Mouse (Mus musculus) neural tube, embryonic 12.5 days (tissue): ENCODE measurements around the gene Gjc1. TPM values are rescaled to one million over a fixed set of nuclear protein-coding genes. Genes with fewer than 3 reads are reported as not detected.

ENCODE experiments used
- ATAC-seq: fragments of 200-750 bp; cut with Nextera tagmentation; 2 replicates; pipeline ENCODE4 v1.8.0; 2017; ENCODE audit warnings: low read depth, mild to moderate bottlenecking, moderate TSS enrichment, moderate library complexity; ENCODE audit not compliant: low FRiP score
- H3K27ac ChIP-seq: fragments of 300-500 bp; sonication (generic); 2 replicates; pipeline ENCODE4 v1.5.1; 2016
- H3K27me3 ChIP-seq: fragments of 300-500 bp; sonication (generic); replicated peaks from 2 replicates; pipeline ENCODE4 v1.6.1; 2016; ENCODE audit warnings: mild to moderate bottlenecking
- H3K36me3 ChIP-seq: fragments of 300-500 bp; sonication (generic); 2 replicates; pipeline ENCODE4 v1.6.1; 2016; ENCODE audit warnings: mild to moderate bottlenecking
- H3K4me1 ChIP-seq: fragments of 300-500 bp; sonication (generic); 2 replicates; pipeline ENCODE4 v1.6.1; 2016
- H3K4me2 ChIP-seq: fragments of 300-500 bp; sonication (generic); replicated peaks from 2 replicates; pipeline ENCODE4 v1.6.1; 2016; ENCODE audit warnings: mild to moderate bottlenecking
- H3K4me3 ChIP-seq: fragments of 300-500 bp; sonication (generic); 2 replicates; pipeline ENCODE4 v1.5.1; 2016
- H3K9ac ChIP-seq: fragments of 300-500 bp; sonication (generic); 2 replicates; pipeline ENCODE4 v1.6.1; 2016; ENCODE audit warnings: mild to moderate bottlenecking
- H3K9me3 ChIP-seq: fragments of 300-500 bp; sonication (generic); 2 replicates; pipeline ENCODE4 v1.6.1; 2016; ENCODE audit warnings: mild to moderate bottlenecking
- WGBS: fragments of 180-500 bp; shearing (Covaris S2); methylation state at CpG from one replicate; pipeline ENCODE4 v1.1.7; 2016; 5-methylcytosine and 5-hydroxymethylcytosine counted together
- polyA plus RNA-seq: library from polyadenylated mRNA; unstranded; fragments of >200 nt; fragmentation: Nextera tagmentation; extraction: Ambion mirVana; gene quantifications from 2 replicates; pipeline ENCODE4 v1.2.1, GENCODE M21; 2016

Gene Gjc1
- polyA plus RNA-seq, 1 experiment from 2014 or later, result 84.9 TPM

DNA sequence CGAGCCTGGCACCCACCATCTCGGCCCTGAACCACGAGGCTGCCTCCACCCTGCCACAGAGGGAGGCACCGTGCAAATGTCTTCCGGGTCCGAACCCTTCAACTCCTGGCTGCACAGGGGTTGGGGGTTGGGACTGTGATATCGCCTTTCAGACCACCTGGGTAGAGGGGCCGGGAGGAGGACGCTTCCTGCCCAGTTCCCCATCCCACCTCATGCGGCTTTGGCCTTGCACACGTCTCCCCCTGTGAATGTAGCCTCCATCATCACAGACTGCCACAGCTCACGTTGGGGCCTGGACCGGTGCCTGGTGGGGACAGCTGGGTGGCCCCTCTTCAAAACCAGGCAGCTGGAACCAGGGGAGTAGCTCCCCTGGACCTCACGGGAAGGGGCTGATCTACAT lies 41.3 kb downstream of the Gjc1 start:
- Histone ChIP-seq H3K4me3 (no peak overlapping the region), H3K4me1 (peaks cover 27% of the 10 kb centered on the region), H3K4me2 (peak overlapping the region; percentile 47), H3K27ac (no peak overlapping the region), H3K36me3 (peaks cover 12% of the 10 kb centered on the region), H3K27me3 (no peaks in the 10 kb centered on the region), H3K9ac (no peak overlapping the region; the same call in 1 of the 2 replicates), H3K9me3 (no peaks in the 10 kb centered on the region)
- WGBS, result 33% methylated on average over 14 of the region's 14 CpGs
- ATAC-seq, result no peak

DNA sequence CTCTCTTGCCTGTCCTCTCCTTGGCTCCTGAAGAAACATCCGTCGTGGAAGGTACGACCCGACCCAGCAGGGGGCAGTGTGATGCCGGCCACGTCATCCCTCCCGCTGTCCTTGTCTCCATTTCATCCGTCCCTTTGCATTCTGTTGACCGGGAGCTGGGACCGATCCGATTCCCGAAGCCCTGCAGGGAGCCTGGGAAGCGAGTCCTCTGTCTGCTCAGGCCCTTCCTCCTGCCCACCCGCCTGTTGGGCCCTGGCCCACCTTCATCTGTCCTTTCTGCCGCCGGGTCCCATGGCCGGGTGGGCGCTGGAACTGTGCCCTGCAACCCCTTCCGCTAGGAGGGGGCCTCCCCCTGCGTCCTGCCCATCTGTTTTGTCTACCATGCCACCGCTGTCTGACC lies 41.9 kb downstream of the Gjc1 start:
- Histone ChIP-seq H3K27me3 (no peaks in the 10 kb centered on the region), H3K9me3 (no peaks in the 10 kb centered on the region), H3K4me2 (peak overlapping the region; percentile 47), H3K4me3 (no peak overlapping the region), H3K4me1 (peaks cover 32% of the 10 kb centered on the region), H3K9ac (peak overlapping the region; percentile 56), H3K36me3 (peaks cover 12% of the 10 kb centered on the region), H3K27ac (no peak overlapping the region)
- no peak for ATAC-seq
- 37% methylated on average over 21 of the region's 21 CpGs for WGBS

DNA sequence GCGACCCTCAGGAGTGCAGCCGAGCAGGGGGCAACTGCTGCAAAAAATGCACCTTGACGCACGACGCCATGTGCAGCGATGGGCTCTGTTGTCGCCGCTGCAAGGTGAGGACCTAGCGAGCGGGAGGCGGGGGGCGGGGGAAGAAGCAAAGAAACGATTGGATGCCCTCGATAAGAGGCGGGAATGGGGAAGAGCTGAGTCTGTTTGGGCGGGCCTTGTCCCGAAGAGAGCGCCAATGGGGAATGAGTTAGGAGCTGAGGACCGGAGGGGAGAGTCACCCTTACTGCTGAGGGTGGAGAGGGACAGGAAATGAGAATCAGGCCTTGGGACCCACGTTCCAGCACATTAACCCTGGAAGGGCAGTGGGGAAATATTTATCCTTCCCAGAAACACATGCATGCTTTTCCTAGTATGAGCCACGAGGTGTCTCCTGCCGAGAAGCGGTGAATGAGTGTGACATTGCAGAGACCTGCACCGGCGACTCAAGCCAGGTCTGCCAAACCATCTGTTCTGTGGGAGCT lies 44.8 kb downstream of the Gjc1 start:
- no peaks in the 10 kb centered on the region; the same call in 1 of the 2 replicates for H3K27me3 ChIP-seq
- peaks cover 12% of the 10 kb centered on the region for H3K36me3 ChIP-seq
- WGBS, result 3% methylated on average over 25 of the region's 25 CpGs
- H3K27ac ChIP-seq, result peak overlapping the region; percentile 92
- H3K9me3 ChIP-seq, result no peaks in the 10 kb centered on the region
- peaks cover 54% of the 10 kb centered on the region for H3K4me1 ChIP-seq
- H3K4me3 ChIP-seq, result peak overlapping the region; percentile 51
- peak; percentile 77 for ATAC-seq
- H3K4me2 ChIP-seq, result peak overlapping the region; percentile 93
- H3K9ac ChIP-seq, result peak overlapping the region; percentile 81

DNA sequence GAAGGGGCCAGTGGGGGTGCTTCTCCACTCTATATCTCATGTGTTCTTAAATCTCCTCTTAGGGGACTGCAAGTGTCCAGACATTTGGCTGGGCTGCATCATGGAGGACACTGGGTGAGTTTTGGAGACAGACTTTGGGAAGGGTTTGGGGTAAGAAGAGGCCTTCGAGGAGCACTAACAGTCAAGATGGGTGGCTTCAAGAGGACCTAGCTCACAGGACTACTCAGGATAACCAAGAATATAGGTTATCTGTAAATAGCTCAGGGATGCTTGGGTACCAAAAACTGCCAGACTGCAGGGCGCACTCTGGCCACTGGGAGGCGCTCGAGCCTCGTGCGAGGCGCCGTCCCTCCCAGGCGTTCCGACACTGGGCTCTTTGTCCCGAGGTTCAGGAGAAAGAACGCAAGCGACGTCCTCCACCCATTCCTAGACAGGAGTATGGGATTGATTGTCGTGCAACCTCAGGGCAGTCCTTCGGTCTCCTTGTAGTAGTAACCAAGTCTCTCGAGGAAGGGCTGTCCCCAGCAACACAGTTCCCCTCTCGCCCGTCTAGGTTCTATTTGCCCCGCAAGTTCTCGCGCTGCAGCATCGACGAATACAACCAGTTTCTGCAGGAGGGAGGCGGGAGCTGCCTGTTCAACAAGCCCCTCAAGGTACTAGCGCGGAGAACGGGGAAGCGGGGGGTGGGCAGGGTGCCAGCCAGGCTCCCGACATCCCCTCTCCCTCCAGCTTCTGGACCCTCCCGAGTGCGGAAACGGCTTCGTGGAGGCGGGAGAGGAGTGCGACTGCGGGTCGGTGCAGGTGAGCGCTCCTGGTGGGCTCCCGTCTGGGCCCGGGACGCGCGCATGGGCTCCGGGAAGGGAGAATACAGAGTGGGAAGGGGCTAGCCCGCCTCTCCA lies 45.5 kb downstream of the Gjc1 start:
- peak overlapping the region; percentile 81 for H3K9ac ChIP-seq
- H3K4me3 ChIP-seq, result peak overlapping the region; percentile 51
- H3K4me1 ChIP-seq, result peaks cover 53% of the 10 kb centered on the region
- under 1% methylated on average over 46 of the region's 46 CpGs for WGBS
- peaks cover 12% of the 10 kb centered on the region for H3K36me3 ChIP-seq
- H3K27me3 ChIP-seq, result no peaks in the 10 kb centered on the region; the same call in 1 of the 2 replicates
- no peaks in the 10 kb centered on the region for H3K9me3 ChIP-seq
- peak overlapping the region; percentile 93 for H3K4me2 ChIP-seq
- peak; percentile 52 for ATAC-seq
- peak overlapping the region; percentile 92 for H3K27ac ChIP-seq

DNA sequence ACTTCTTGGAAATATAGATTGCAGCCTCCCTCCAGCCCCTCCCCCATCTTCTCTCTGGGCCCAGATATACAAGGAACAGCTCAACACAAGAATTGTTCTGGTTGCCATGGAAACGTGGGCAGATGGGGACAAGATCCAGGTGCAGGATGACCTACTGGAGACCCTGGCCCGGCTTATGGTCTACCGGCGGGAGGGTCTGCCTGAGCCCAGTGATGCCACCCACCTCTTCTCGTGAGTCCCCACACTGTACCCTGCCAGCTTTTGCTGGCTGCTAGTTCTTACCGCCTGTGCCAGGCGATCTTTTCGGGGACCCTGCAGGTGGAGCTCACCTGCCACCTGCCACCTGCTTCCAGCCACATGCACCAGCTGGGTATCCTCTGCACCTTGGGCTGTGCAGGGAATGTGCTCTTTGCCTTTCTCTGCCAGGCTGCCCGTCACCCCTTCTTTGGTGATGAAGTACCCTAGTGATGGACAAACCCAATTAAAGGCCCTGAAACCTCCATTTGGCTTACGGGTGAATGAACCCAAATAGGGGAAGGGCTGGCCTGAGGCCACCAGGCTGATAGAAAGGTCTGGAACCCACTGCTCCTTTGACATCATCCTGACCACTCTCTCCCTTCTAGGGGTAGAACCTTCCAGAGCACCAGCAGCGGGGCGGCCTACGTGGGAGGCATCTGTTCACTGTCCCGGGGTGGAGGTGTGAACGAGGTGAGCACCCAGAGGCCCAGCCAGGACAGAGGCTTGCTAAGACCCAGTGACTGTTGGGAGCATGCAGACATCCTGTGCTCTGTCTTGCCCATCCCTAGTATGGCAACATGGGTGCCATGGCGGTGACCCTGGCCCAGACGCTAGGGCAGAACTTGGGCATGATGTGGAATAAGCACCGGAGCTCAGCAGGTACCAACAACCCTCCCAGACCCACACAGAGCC lies 46.5 kb downstream of the Gjc1 start:
- ATAC-seq, result no peak
- H3K36me3 ChIP-seq, result peaks cover 12% of the 10 kb centered on the region
- no peaks in the 10 kb centered on the region for H3K9me3 ChIP-seq
- peak overlapping the region; percentile 81; the same call in 1 of the 2 replicates for H3K9ac ChIP-seq
- H3K4me3 ChIP-seq, result no peak overlapping the region
- peak overlapping the region; percentile 32 for H3K4me2 ChIP-seq
- peaks cover 53% of the 10 kb centered on the region for H3K4me1 ChIP-seq
- 64% methylated on average over 18 of the region's 18 CpGs for WGBS
- no peaks in the 10 kb centered on the region; the same call in 1 of the 2 replicates for H3K27me3 ChIP-seq
- H3K27ac ChIP-seq, result no peak overlapping the region

DNA sequence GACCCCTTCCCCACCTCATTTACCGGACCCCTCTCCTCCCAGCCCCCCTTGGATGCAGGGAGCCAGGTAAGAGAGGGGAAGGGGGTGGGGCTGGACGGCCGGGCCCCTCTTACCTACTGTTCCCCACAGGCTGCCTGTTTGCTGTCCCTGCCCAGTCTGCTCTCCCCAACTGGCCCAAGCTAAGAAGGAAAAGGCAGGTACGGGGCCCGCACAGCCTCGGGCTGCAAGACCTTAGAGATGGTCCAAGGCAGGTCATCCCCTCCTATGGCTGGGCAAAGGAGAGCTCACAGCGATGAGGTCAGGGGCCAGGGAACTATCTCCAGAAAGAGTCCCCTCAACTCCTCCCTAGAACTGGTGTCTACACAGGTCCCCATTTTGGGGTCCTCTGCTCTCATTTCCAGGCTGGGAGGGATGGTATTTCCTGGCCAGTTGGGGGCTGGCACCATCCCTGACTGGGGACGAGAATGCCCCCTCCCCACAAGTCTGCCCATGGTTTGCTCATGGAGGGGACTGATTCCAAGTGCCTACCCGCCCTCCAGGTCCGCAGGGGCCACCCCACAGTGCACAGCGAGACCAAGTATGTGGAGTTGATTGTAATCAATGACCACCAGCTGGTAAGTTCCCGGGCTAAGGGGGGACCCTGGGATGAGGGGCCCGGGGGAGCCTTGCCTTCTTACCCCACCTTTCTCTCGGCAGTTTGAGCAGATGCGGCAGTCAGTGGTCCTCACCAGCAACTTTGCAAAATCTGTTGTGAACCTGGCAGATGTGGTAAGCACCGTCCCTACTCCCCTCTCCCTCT lies 47.4 kb downstream of the Gjc1 start:
- H3K4me2 ChIP-seq, result peak overlapping the region; percentile 32
- H3K27me3 ChIP-seq, result no peaks in the 10 kb centered on the region; the same call in 1 of the 2 replicates
- ATAC-seq, result no peak
- peaks cover 10% of the 10 kb centered on the region for H3K36me3 ChIP-seq
- no peak overlapping the region for H3K27ac ChIP-seq
- H3K9me3 ChIP-seq, result no peaks in the 10 kb centered on the region
- peaks cover 55% of the 10 kb centered on the region for H3K4me1 ChIP-seq
- no peak overlapping the region; the same call in 1 of the 2 replicates for H3K9ac ChIP-seq
- 37% methylated on average over 16 of the region's 16 CpGs for WGBS
- no peak overlapping the region for H3K4me3 ChIP-seq

DNA sequence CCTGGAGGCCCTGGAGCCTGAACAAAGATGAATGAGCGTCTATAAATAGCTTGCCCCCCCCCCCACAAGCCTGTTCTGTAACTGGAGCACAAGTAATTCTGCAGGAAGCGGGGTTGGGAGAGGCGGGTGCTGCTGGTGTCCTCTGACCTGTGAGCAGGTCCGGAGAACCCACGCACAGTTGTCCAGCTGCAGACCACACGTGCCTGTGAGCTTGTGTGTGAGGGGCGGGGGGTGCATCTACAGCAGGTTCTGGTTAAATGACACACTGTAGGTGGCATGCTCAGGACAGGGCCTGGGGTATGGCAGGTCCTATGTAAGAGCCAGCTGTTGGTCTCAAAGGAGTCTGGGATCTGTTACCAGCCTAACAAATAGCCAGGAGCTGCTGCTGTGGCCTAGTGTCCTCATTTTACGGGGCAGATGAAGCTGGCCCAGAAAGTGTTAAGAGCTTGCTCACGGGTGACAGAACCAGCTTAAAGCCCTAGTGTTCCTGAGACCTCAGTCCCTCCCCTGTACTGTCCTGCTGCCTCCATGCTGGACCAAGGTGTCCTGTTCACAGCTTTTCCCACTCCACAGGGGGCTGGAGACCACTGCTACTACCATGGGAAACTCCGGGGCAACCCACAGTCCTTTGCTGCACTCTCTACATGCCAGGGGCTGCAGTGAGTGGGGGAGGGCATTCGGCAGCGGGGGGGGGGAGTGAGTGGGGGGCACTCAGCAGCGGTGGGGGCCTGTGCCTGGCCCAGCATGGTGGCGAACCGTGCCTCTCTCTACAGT lies 48.7 kb downstream of the Gjc1 start:
- Histone ChIP-seq H3K27ac (no peak overlapping the region), H3K36me3 (no peaks in the 10 kb centered on the region), H3K27me3 (no peaks in the 10 kb centered on the region; the same call in 1 of the 2 replicates), H3K4me1 (peaks cover 55% of the 10 kb centered on the region), H3K4me3 (no peak overlapping the region), H3K9ac (no peak overlapping the region; the same call in 1 of the 2 replicates), H3K9me3 (no peaks in the 10 kb centered on the region), H3K4me2 (no peak overlapping the region)
- 43% methylated on average over 15 of the region's 15 CpGs for WGBS
- no peak for ATAC-seq

DNA sequence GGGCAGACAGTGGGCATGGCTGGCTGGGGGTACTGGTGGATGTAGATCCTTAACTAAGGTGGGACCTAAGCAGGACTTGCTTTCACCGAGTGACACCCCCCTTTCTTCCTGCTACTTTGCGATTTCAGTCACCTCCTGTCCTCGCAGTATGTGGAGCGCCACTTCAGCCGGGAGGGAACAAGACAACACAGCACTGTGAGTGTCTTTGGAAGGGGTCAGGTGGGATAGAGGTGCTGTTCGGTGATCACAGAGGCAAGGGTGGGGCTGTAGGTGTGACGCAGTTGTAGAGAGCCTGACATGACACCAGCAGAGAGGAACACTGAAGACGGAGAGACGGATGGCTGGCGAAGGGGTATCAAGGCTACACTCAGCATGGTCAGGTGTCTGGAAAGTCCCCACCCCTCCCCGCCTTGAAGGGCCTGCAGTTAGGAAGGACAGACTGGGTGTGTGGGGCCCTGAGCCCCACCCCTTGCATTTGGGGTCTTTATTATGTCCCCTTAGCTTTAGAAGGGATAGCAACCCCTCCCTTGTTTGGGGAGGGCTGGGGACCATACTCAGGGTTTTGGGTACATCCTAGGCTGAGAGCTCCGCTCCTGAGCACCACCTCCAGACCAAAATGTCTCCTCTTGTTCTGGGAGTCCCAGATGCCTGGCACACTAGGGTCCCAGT lies 49.4 kb downstream of the Gjc1 start:
- WGBS, result 82% methylated on average over 12 of the region's 12 CpGs
- H3K27ac ChIP-seq, result no peak overlapping the region
- peaks cover 51% of the 10 kb centered on the region for H3K4me1 ChIP-seq
- H3K9ac ChIP-seq, result no peak overlapping the region
- no peak overlapping the region for H3K4me2 ChIP-seq
- ATAC-seq, result no peak
- H3K36me3 ChIP-seq, result no peaks in the 10 kb centered on the region
- no peaks in the 10 kb centered on the region for H3K9me3 ChIP-seq
- H3K27me3 ChIP-seq, result peaks cover 2% of the 10 kb centered on the region; the same call in 1 of the 2 replicates
- H3K4me3 ChIP-seq, result no peak overlapping the region

DNA sequence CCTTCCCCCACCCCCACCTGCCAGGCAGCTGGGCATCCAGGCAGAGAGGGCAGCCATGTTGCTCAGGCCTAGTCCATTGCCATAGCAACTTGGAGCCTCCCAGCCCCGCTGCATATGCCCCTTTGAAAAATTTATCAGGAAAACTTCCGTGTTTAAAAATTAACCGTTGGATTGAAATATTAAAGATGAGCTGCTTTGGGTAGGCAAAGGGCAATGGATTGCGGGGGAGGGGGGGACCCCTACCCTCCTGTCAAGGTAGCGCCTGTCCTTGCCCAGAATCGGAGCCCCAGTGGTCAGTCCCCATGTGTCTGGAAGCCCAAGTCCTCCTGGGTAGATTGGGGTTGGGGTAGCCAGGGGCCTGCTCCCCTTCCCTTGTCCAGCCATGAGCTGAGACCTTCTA lies 50.4 kb downstream of the Gjc1 start:
- H3K4me1 ChIP-seq, result peaks cover 51% of the 10 kb centered on the region
- no peaks in the 10 kb centered on the region for H3K36me3 ChIP-seq
- 83% methylated on average over 6 of the region's 6 CpGs for WGBS
- peaks cover 5% of the 10 kb centered on the region; the same call in 1 of the 2 replicates for H3K27me3 ChIP-seq
- no peak overlapping the region for H3K9ac ChIP-seq
- H3K4me3 ChIP-seq, result no peak overlapping the region
- no peak overlapping the region for H3K4me2 ChIP-seq
- no peak for ATAC-seq
- H3K27ac ChIP-seq, result no peak overlapping the region
- H3K9me3 ChIP-seq, result no peaks in the 10 kb centered on the region

DNA sequence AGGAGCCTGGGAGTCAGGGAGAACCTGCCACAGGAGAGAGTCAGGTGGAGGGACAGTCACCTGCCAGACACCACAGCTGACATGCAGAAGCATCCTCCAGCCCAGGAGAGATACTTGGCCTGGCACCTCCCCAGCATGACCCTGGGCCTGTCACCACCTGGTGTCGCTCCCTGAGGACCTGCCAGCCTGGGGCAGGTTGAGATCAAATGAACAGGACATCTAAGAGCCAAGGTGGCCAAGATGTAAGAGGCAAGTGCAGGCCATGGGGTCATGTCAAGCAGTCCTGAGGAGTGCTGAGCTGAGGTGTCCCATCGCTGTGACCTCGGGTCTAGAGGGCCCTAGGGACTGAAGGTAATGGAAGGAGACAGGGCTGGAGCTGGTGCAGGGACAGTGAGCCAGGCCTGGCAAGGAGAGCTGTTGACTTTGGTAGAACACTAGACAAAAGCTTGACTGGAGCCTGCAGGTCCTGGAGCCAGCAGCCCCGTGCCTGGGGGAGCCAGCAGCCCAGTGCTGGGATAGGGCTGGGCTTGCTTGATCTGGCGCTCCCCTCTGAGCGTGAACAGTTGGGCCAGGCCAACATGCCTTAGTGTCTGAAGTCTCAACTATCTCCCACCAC lies 52.3 kb downstream of the Gjc1 start:
- no peaks in the 10 kb centered on the region for H3K9me3 ChIP-seq
- no peak overlapping the region for H3K4me3 ChIP-seq
- H3K27me3 ChIP-seq, result peaks cover 12% of the 10 kb centered on the region
- 67% methylated on average over 6 of the region's 6 CpGs for WGBS
- ATAC-seq, result no peak
- H3K36me3 ChIP-seq, result no peaks in the 10 kb centered on the region
- no peak overlapping the region for H3K4me2 ChIP-seq
- H3K27ac ChIP-seq, result no peak overlapping the region
- H3K4me1 ChIP-seq, result peaks cover 51% of the 10 kb centered on the region
- H3K9ac ChIP-seq, result no peak overlapping the region
